Comparison of ENCODE assay signal across 9 mouse cellular contexts in the genomic region with DNA sequence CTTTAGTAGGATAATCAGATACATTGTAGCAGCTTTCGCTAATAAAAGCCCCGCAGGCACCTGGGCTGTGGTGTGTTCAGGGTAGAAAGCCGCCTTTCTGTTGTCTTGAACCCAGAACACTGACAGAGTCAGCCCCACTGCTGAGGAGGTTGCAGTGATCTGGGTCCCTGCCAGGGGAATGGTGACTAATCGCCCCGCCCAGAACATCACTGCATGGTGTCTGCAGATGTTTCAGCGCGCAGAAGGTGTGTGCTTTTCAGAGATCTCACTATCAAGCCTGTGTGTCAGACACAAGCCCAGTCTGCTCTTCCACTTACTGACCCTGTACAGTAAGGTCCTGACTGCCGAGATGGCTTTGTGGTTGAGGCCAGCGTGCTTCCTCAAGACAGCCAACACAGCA.
A peak's percentile ranks its signal among the peaks of the same experiment; 100 is the strongest.
DNase-seq lines count a peak whose midpoint lies in the region.
"Had no signal": no experiment of that assay in that cellular context is flagged by ENCODE, and none has a peak within 500 bp of the region (broad histone marks: within the 10 kb centered on the region; RNA-seq: fewer than 3 reads in every experiment).

No protein-coding gene starts in this region.

- 81% methylated on average over 9 of the region's 9 CpGs for WGBS in heart, embryonic 10.5 days

- no peaks in the 10 kb centered on the region for H3K9me3 ChIP-seq in heart, embryonic 10.5 days
- H3K9me3 ChIP-seq: neural tube, embryonic 13.5 days had no signal

- H3K4me1 ChIP-seq in heart, embryonic 10.5 days = peaks cover 54% of the 10 kb centered on the region
- H3K4me1 ChIP-seq: neural tube, embryonic 13.5 days had no signal

- H3K4me3 ChIP-seq in heart, embryonic 10.5 days = no peak overlapping the region
- H3K4me3 ChIP-seq: neural tube, embryonic 13.5 days had no signal

- no peak for DNase-seq in heart, embryonic 10.5 days (ENCODE audit: low spot score)
- no peak for DNase-seq in heart, postnatal 25 days (ENCODE audit: low spot score)
- DNase-seq in urinary bladder, postnatal 14 days (ENCODE audit: low spot score) = peak; percentile 60
- no peak for DNase-seq in urinary bladder, postnatal 4 days (ENCODE audit: low spot score in 2 of 2)
- DNase-seq in cerebellum, adult 8-10 months = peak; percentile 34
- DNase-seq in frontal cortex, adult 2 months (ENCODE audit: extremely low spot score in 1 of 2, low spot score in 1 of 2) = no peak
- no peak for DNase-seq in lung, postnatal 10 days
- no peak for DNase-seq in B cell, adult 2 months

- H3K27ac ChIP-seq in heart, embryonic 10.5 days = peak overlapping the region; percentile 57
- H3K27ac ChIP-seq: neural tube, embryonic 13.5 days had no signal

- no peaks in the 10 kb centered on the region for H3K27me3 ChIP-seq in heart, embryonic 10.5 days (ENCODE audit: insufficient read depth, poor library complexity, severe bottlenecking)
- H3K27me3 ChIP-seq: neural tube, embryonic 13.5 days had no signal

- peaks cover 8% of the 10 kb centered on the region; the same call in 1 of the 2 replicates for H3K36me3 ChIP-seq in heart, embryonic 10.5 days
- H3K36me3 ChIP-seq: neural tube, embryonic 13.5 days had no signal

- intact Hi-C loops in heart, postnatal 25 days (cut with DNase I) = loop anchor here (5.0 kb wide), 1 partner anchor 224 kb away; no protein-coding TSS in a partner anchor

Comparison
In these comparisons a context has a peak if more than half of its experiments do, and no peak if none do; other contexts are left out.
1. DNase-seq: peak in urinary bladder, postnatal 14 days (single experiment) and cerebellum, adult 8-10 months (single experiment); none in heart, embryonic 10.5 days (single experiment), heart, postnatal 25 days (single experiment), urinary bladder, postnatal 4 days (0 of 2), frontal cortex, adult 2 months (0 of 2), lung, postnatal 10 days (single experiment) and B cell, adult 2 months (0 of 2).